Mouse (Mus musculus): ENCODE data around the gene Rtn4ip1.

DNA sequence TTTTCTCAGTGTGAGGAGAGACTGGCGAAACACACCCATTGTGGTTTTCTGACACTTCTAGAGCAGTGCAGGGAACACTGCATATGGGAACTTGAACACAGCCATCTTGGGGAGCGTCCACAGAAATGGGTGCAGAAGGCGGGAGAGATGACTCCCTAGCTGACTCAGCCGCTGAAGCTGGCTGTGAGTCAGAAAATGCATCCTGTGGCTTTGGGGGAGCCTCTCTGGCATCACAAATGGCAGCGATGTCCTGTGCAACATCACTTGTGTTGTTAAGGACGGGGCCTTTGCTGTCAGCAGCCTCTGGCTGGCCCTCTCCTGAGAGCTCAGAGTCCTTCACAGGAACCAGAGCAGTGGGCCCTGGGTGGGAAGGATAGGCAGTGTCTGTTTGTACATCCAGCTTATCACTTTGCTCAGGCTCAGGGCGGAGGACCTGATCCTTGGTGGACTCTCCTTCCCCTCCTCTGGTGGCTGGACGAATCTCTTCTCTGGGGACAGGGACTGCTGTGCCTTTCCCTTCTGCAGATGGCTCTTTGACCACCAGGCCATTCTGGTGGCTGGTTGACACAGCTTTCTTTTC lies 97.0 kb downstream of the Rtn4ip1 start:
- no peak for TF ChIP-seq POLR2A (IDR thresholded peaks at IDR 0.05; ENCODE audit: low read depth, low read length)
- TF ChIP-seq CTCF (IDR thresholded peaks at IDR 0.05; ENCODE audit: extremely low read depth, insufficient read depth, insufficient read length, insufficient replicate concordance), result no peak
